ENCODE assay signal across 21 mouse cellular contexts in genomic region chr7:129756138-129756537, GRCm38 (mm10).
DNase-seq lines count a peak whose midpoint lies in the region; ATAC-seq and TF ChIP-seq lines count a peak whose summit lies in the region.
"Had no signal": no experiment of that assay in that cellular context is flagged by ENCODE, and none has a peak within 500 bp of the region (broad histone marks: within the 10 kb centered on the region; RNA-seq: fewer than 3 reads in every experiment).

No protein-coding gene starts in this region.

- H3K4me2 ChIP-seq in intestine, postnatal 0 days (replicated peaks; ENCODE audit: low read depth): no peak overlapping the region
- no peak overlapping the region for H3K4me2 ChIP-seq in midbrain, embryonic 16.5 days (ENCODE audit: low read length)
- H3K4me2 ChIP-seq in hindbrain, postnatal 0 days (ENCODE audit: low read depth, low read length): no peak overlapping the region
- H3K4me2 ChIP-seq: embryonic facial prominence, embryonic 12.5 days; hindbrain, embryonic 13.5 days; liver, embryonic 11.5 days; midbrain, embryonic 13.5 days had no signal

- no peaks in the 10 kb centered on the region for H3K4me1 ChIP-seq in liver, adult 2 months (ENCODE audit: control insufficient read depth, insufficient read depth, low read length)
- peaks cover 4% of the 10 kb centered on the region; the same call in 1 of the 2 replicates for H3K4me1 ChIP-seq in intestine, postnatal 0 days (replicated peaks; ENCODE audit: control insufficient read depth, insufficient read depth, low read length)
- H3K4me1 ChIP-seq in midbrain, embryonic 16.5 days (ENCODE audit: control insufficient read depth, insufficient read depth, low read length): no peaks in the 10 kb centered on the region
- H3K4me1 ChIP-seq in hindbrain, postnatal 0 days (ENCODE audit: insufficient read depth, low read length): no peaks in the 10 kb centered on the region
- H3K4me1 ChIP-seq: hindbrain, embryonic 13.5 days; midbrain, embryonic 13.5 days had no signal

- H3K4me3 ChIP-seq in liver, adult 2 months (ENCODE audit: insufficient read depth, low read depth, low read length): no peak overlapping the region
- no peak overlapping the region for H3K4me3 ChIP-seq in intestine, postnatal 0 days (ENCODE audit: low read depth, low read length)
- no peak overlapping the region for H3K4me3 ChIP-seq in midbrain, embryonic 16.5 days (ENCODE audit: low read depth, low read length)
- no peak overlapping the region for H3K4me3 ChIP-seq in hindbrain, postnatal 0 days (ENCODE audit: low read length)
- H3K4me3 ChIP-seq: embryonic facial prominence, embryonic 12.5 days; gastrocnemius, adult 2 months; hindbrain, embryonic 13.5 days; midbrain, embryonic 13.5 days had no signal

- peak; percentile 52 for DNase-seq in liver, adult 2 months (ENCODE audit: extremely low read depth, low read depth, low spot score)
- no peak for DNase-seq in liver
- peak; percentile 27 to 33 for DNase-seq in lung, postnatal 4 days
- no peak for DNase-seq in hindbrain, postnatal 0 days (ENCODE audit: low spot score)
- DNase-seq in layer of hippocampus, postnatal 14 days (ENCODE audit: low spot score in 2 of 2): no peak
- DNase-seq: adrenal gland, postnatal 25 days; B cell, adult 2 months; cerebellum, adult 8-10 months; gastrocnemius, adult 2 months; heart, postnatal 10 days; kidney, adult 18-20 months; kidney, postnatal 25 days; layer of hippocampus, adult 9-11 months; thymus, postnatal 36 days had no signal

- no peak for TF ChIP-seq CTCF in liver, adult 2 months (IDR thresholded peaks at IDR 0.05; ENCODE audit: low read depth, low read length)
- TF ChIP-seq CTCF in intestine, postnatal 0 days (IDR thresholded peaks at IDR 0.05; ENCODE audit: low read depth): no peak
- no peak for TF ChIP-seq CTCF in hindbrain, postnatal 0 days (IDR thresholded peaks at IDR 0.05; ENCODE audit: low read depth)

- H3K27me3 ChIP-seq in liver, adult 2 months (ENCODE audit: control insufficient read depth, insufficient read depth, low read length): no peaks in the 10 kb centered on the region
- H3K27me3 ChIP-seq in intestine, postnatal 0 days (replicated peaks; ENCODE audit: control insufficient read depth, insufficient read depth, low read length): no peaks in the 10 kb centered on the region
- no peaks in the 10 kb centered on the region for H3K27me3 ChIP-seq in midbrain, embryonic 16.5 days (ENCODE audit: control insufficient read depth, insufficient read depth, low read depth, low read length)
- H3K27me3 ChIP-seq in hindbrain, postnatal 0 days (ENCODE audit: insufficient read depth, low read length): no peaks in the 10 kb centered on the region
- H3K27me3 ChIP-seq: embryonic facial prominence, embryonic 12.5 days; hindbrain, embryonic 13.5 days; midbrain, embryonic 13.5 days had no signal

- peak; percentile 74 for ATAC-seq in intestine, postnatal 0 days
- no peak for ATAC-seq in midbrain, embryonic 16.5 days
- ATAC-seq in hindbrain, postnatal 0 days: no peak
- ATAC-seq: midbrain, embryonic 13.5 days had no signal

- no peaks in the 10 kb centered on the region for H3K36me3 ChIP-seq in liver, adult 2 months (ENCODE audit: control insufficient read depth, insufficient read depth, low read length)
- no peaks in the 10 kb centered on the region for H3K36me3 ChIP-seq in intestine, postnatal 0 days (ENCODE audit: control insufficient read depth, insufficient read depth)
- no peaks in the 10 kb centered on the region for H3K36me3 ChIP-seq in midbrain, embryonic 16.5 days (ENCODE audit: control insufficient read depth, insufficient read depth, low read length)
- H3K36me3 ChIP-seq in hindbrain, postnatal 0 days (ENCODE audit: insufficient read depth, low read length): no peaks in the 10 kb centered on the region
- H3K36me3 ChIP-seq: embryonic facial prominence, embryonic 12.5 days; hindbrain, embryonic 13.5 days; midbrain, embryonic 13.5 days had no signal

- no peaks in the 10 kb centered on the region for H3K9me3 ChIP-seq in intestine, postnatal 0 days (ENCODE audit: control insufficient read depth)
- H3K9me3 ChIP-seq in midbrain, embryonic 16.5 days (replicated peaks; ENCODE audit: control insufficient read depth, low read length, poor library complexity, severe bottlenecking): no peaks in the 10 kb centered on the region
- H3K9me3 ChIP-seq in hindbrain, postnatal 0 days (ENCODE audit: low read length): no peaks in the 10 kb centered on the region
- H3K9me3 ChIP-seq: embryonic facial prominence, embryonic 12.5 days; hindbrain, embryonic 13.5 days; midbrain, embryonic 13.5 days had no signal

- no peak overlapping the region for H3K9ac ChIP-seq in liver, adult 2 months (ENCODE audit: low read depth, low read length)
- H3K9ac ChIP-seq in intestine, postnatal 0 days (ENCODE audit: low read depth, low read length): no peak overlapping the region
- no peak overlapping the region for H3K9ac ChIP-seq in midbrain, embryonic 16.5 days (ENCODE audit: low read depth, low read length)
- H3K9ac ChIP-seq in hindbrain, postnatal 0 days (replicated peaks; ENCODE audit: low read length): no peak overlapping the region
- H3K9ac ChIP-seq: embryonic facial prominence, embryonic 12.5 days; hindbrain, embryonic 13.5 days; midbrain, embryonic 13.5 days had no signal

- H3K27ac ChIP-seq in liver, adult 2 months (replicated peaks; ENCODE audit: insufficient read depth, low read depth, low read length): peak overlapping the region; percentile 1; the same call in 1 of the 2 replicates
- no peak overlapping the region for H3K27ac ChIP-seq in intestine, postnatal 0 days (ENCODE audit: low read depth, low read length)
- no peak overlapping the region for H3K27ac ChIP-seq in midbrain, embryonic 16.5 days (ENCODE audit: low read length)
- no peak overlapping the region for H3K27ac ChIP-seq in hindbrain, postnatal 0 days
- H3K27ac ChIP-seq: embryonic facial prominence, embryonic 12.5 days; gastrocnemius, adult 2 months; hindbrain, embryonic 13.5 days; macrophage; midbrain, embryonic 13.5 days had no signal

- TF ChIP-seq POLR2A in liver, adult 2 months (IDR thresholded peaks at IDR 0.05; ENCODE audit: extremely low read depth, insufficient read depth, low read length): no peak

- H3K79me2 ChIP-seq in liver, adult 2 months (ENCODE audit: control insufficient read depth, insufficient read depth, low read length): no peaks in the 10 kb centered on the region

- WGBS in liver, adult 2 months: 36% methylated on average over 6 of the region's 6 CpGs
- 46% methylated on average over 6 of the region's 6 CpGs for WGBS in intestine, postnatal 0 days
- 93% methylated on average over 6 of the region's 6 CpGs for WGBS in midbrain, embryonic 16.5 days
- WGBS in hindbrain, postnatal 0 days: 84% methylated on average over 6 of the region's 6 CpGs

Comparison
In these comparisons a context has a peak if more than half of its experiments do, and no peak if none do; other contexts are left out.
1. DNase-seq: peak in liver, adult 2 months (single experiment) and lung, postnatal 4 days (2 of 2); none in liver (single experiment), hindbrain, postnatal 0 days (single experiment) and layer of hippocampus, postnatal 14 days (0 of 2).